Mouse (Mus musculus): Measurements from ENCODE around the gene Parva. TPM values are rescaled to one million over a fixed set of nuclear protein-coding genes. Genes with fewer than 3 reads are reported as not detected.

Gene Parva
- polyA plus RNA-seq, 1 experiment from 2014 or later: 80.2 TPM

GRCm38 (mm10) chr7:112490825-112491224, 63.5 kb downstream of the Parva start:
- Histone ChIP-seq H3K27ac (no peak overlapping the region), H3K9me3 (replicated peaks; ENCODE audit: low read length) (no peaks in the 10 kb centered on the region), H3K36me3 (ENCODE audit: insufficient read depth, low read length) (no peaks in the 10 kb centered on the region), H3K4me1 (replicated peaks; ENCODE audit: insufficient read depth, low read length) (peaks cover 14% of the 10 kb centered on the region; the same call in 1 of the 2 replicates), H3K4me3 (replicated peaks; ENCODE audit: low read depth, low read length) (no peak overlapping the region), H3K4me2 (ENCODE audit: low read length) (no peak overlapping the region), H3K9ac (ENCODE audit: low read depth, low read length) (no peak overlapping the region), H3K27me3 (ENCODE audit: insufficient read depth, low read length) (no peaks in the 10 kb centered on the region)
- 23% methylated on average over 2 of the region's 2 CpGs for WGBS
- ATAC-seq (replicated peaks; ENCODE audit: low FRiP score, low read depth): no peak
- DNase-seq (ENCODE audit: low spot score): no peak
- no peak for TF ChIP-seq CTCF (IDR thresholded peaks at IDR 0.05; ENCODE audit: low read depth)

GRCm38 (mm10) chr7:112491737-112492136, 64.4 kb downstream of the Parva start:
- H3K4me1 ChIP-seq (replicated peaks; ENCODE audit: insufficient read depth, low read length): peaks cover 14% of the 10 kb centered on the region
- ATAC-seq (replicated peaks; ENCODE audit: low FRiP score, low read depth) (no peak), DNase-seq (ENCODE audit: low spot score) (no peak)
- 82% methylated on average over 1 of the region's 1 CpGs for WGBS
- H3K27me3 ChIP-seq (ENCODE audit: insufficient read depth, low read length): no peaks in the 10 kb centered on the region
- no peaks in the 10 kb centered on the region for H3K9me3 ChIP-seq (replicated peaks; ENCODE audit: low read length)
- H3K4me3 ChIP-seq (replicated peaks; ENCODE audit: low read depth, low read length): no peak overlapping the region
- H3K36me3 ChIP-seq (ENCODE audit: insufficient read depth, low read length): no peaks in the 10 kb centered on the region
- no peak overlapping the region for H3K27ac ChIP-seq
- H3K4me2 ChIP-seq (ENCODE audit: low read length): no peak overlapping the region
- no peak overlapping the region for H3K9ac ChIP-seq (ENCODE audit: low read depth, low read length)
- TF ChIP-seq CTCF (IDR thresholded peaks at IDR 0.05; ENCODE audit: low read depth): no peak

GRCm38 (mm10) chr7:112495950-112496349, 68.6 kb downstream of the Parva start:
- H3K9me3 ChIP-seq (replicated peaks; ENCODE audit: low read length): no peaks in the 10 kb centered on the region
- TF ChIP-seq CTCF (IDR thresholded peaks at IDR 0.05; ENCODE audit: low read depth): no peak
- peak; percentile 88 for DNase-seq (ENCODE audit: low spot score)
- H3K4me2 ChIP-seq (ENCODE audit: low read length): no peak overlapping the region
- no peaks in the 10 kb centered on the region for H3K36me3 ChIP-seq (ENCODE audit: insufficient read depth, low read length)
- no peak for ATAC-seq (replicated peaks; ENCODE audit: low FRiP score, low read depth)
- no peak overlapping the region for H3K4me3 ChIP-seq (replicated peaks; ENCODE audit: low read depth, low read length)
- H3K9ac ChIP-seq (ENCODE audit: low read depth, low read length): no peak overlapping the region
- peak overlapping the region; percentile 69 for H3K27ac ChIP-seq
- no peaks in the 10 kb centered on the region for H3K27me3 ChIP-seq (ENCODE audit: insufficient read depth, low read length)
- peaks cover 33% of the 10 kb centered on the region for H3K4me1 ChIP-seq (replicated peaks; ENCODE audit: insufficient read depth, low read length)
- 40% methylated on average over 8 of the region's 8 CpGs for WGBS

DNA sequence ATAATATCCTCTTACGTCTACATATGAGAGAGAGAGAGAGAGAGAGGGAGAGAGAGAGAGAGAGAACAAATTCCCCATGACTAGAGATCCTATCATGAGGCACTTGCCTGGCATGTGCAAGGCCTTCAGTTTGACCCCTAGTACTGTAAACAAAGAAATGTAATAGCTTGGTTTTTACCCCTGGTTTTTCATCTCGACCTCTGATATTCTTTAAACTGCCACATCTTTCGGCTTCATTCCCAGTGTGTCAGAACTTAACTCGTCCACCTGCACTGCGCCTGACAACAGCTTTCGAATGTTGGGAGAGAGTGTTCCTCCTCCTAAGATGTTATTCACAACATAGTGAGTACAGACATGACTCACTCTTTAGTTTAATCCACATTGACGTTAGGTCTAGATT, 69.6 kb downstream of the Parva start:
- no peak for DNase-seq (ENCODE audit: low spot score)
- no peaks in the 10 kb centered on the region for H3K36me3 ChIP-seq (ENCODE audit: insufficient read depth, low read length)
- H3K4me3 ChIP-seq (replicated peaks; ENCODE audit: low read depth, low read length): no peak overlapping the region
- no peaks in the 10 kb centered on the region for H3K27me3 ChIP-seq (ENCODE audit: insufficient read depth, low read length)
- TF ChIP-seq CTCF (IDR thresholded peaks at IDR 0.05; ENCODE audit: low read depth): no peak
- H3K9ac ChIP-seq (ENCODE audit: low read depth, low read length): no peak overlapping the region
- H3K4me1 ChIP-seq (replicated peaks; ENCODE audit: insufficient read depth, low read length): peaks cover 33% of the 10 kb centered on the region
- 51% methylated on average over 7 of the region's 7 CpGs for WGBS
- no peak for ATAC-seq (replicated peaks; ENCODE audit: low FRiP score, low read depth)
- H3K27ac ChIP-seq: peak overlapping the region; percentile 69
- H3K9me3 ChIP-seq (replicated peaks; ENCODE audit: low read length): no peaks in the 10 kb centered on the region
- no peak overlapping the region for H3K4me2 ChIP-seq (ENCODE audit: low read length)

GRCm38 (mm10) chr7:112498591-112499301, 71.4 kb downstream of the Parva start:
- WGBS: 36% methylated on average over 9 of the region's 9 CpGs
- Histone ChIP-seq H3K4me1 (replicated peaks; ENCODE audit: insufficient read depth, low read length) (peaks cover 45% of the 10 kb centered on the region), H3K4me3 (replicated peaks; ENCODE audit: low read depth, low read length) (no peak overlapping the region), H3K27ac (peak overlapping the region; percentile 63; the same call in 1 of the 2 replicates), H3K4me2 (ENCODE audit: low read length) (no peak overlapping the region), H3K27me3 (ENCODE audit: insufficient read depth, low read length) (no peaks in the 10 kb centered on the region), H3K9ac (ENCODE audit: low read depth, low read length) (0 out of 2 replicates have a peak overlapping the region, but pooled peaks have one; percentile 24), H3K36me3 (ENCODE audit: insufficient read depth, low read length) (no peaks in the 10 kb centered on the region), H3K9me3 (replicated peaks; ENCODE audit: low read length) (no peaks in the 10 kb centered on the region)
- DNase-seq (ENCODE audit: low spot score) (peak; percentile 74), ATAC-seq (replicated peaks; ENCODE audit: low FRiP score, low read depth) (peak; percentile 26; the same call in 1 of the 2 replicates)
- no peak for TF ChIP-seq CTCF (IDR thresholded peaks at IDR 0.05; ENCODE audit: low read depth)

DNA sequence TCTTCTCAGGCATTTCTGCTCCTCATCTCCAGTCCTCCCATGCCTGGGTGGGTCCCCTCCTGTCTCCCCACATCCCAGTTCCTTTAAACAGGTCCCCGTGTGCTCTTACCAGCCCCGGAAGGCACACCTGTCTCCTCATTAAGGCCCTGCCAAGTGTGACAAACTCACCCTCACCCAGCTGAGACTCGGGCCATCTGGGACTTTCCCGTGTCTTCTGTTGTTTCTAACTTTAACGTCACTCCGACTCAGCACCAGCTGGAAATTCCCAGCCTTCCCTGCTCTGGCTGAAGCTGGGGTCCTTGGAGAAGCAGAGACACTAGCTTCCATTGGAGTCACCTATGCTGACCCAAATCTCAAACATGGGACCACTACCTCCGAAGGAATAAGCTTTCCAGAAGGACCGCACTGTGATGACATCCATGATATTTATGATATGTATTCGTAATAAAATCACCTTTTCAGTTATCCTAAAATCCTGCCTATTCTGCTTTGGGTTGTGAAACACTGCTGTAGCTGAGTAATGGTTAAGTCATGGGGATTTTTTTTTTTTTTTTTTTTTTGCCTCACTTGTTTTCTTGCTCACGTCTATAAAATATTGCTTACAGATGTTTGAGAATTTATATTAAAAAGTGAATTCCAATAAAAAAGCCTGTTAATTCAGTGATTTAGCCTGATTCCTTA, 72.3 kb downstream of the Parva start:
- WGBS: 12% methylated on average over 10 of the region's 10 CpGs
- Histone ChIP-seq H3K36me3 (ENCODE audit: insufficient read depth, low read length) (no peaks in the 10 kb centered on the region), H3K27ac (peak overlapping the region; percentile 63), H3K27me3 (ENCODE audit: insufficient read depth, low read length) (no peaks in the 10 kb centered on the region), H3K9ac (ENCODE audit: low read depth, low read length) (no peak overlapping the region), H3K4me1 (replicated peaks; ENCODE audit: insufficient read depth, low read length) (peaks cover 45% of the 10 kb centered on the region), H3K9me3 (replicated peaks; ENCODE audit: low read length) (no peaks in the 10 kb centered on the region), H3K4me2 (ENCODE audit: low read length) (no peak overlapping the region; the same call in 1 of the 2 replicates), H3K4me3 (replicated peaks; ENCODE audit: low read depth, low read length) (no peak overlapping the region)
- DNase-seq (ENCODE audit: low spot score) (peak; percentile 52), ATAC-seq (replicated peaks; ENCODE audit: low FRiP score, low read depth) (no peak)
- TF ChIP-seq CTCF (IDR thresholded peaks at IDR 0.05; ENCODE audit: low read depth): no peak

All from kidney, postnatal 0 days (tissue).